Mouse (Mus musculus) liver, postnatal 0 days (tissue): ENCODE measurements around the gene Ccdc155.

Experiments used
- CTCF ChIP-seq: sonication (generic); IDR thresholded peaks from 2 replicates; pipeline ENCODE4 v1.5.1; 2016; ENCODE audit warnings: antibody characterized with exemption, low read depth
- EP300 ChIP-seq: IDR thresholded peaks from 2 replicates; pipeline ENCODE4 v1.6.1; 2016; ENCODE audit warnings: antibody characterized with exemption, low read depth, mild to moderate bottlenecking

- TF ChIP-seq EP300 (no peak), CTCF (no peak)
Observed at GRCm38 (mm10) chr7:45231192-45231591, 26.5 kb upstream of the Ccdc155 start.
